Mouse (Mus musculus): ENCODE results near the gene Prkab2. TPM values are rescaled to one million over a fixed set of nuclear protein-coding genes. Genes with fewer than 3 reads are reported as not detected.

Gene Prkab2
- polyA plus RNA-seq, 1 experiment = 26.6 TPM

GRCm38 (mm10) chr3:97633456-97633855 is 24.5 kb upstream of the Prkab2 start:
- no peaks in the 10 kb centered on the region for H3K27me3 ChIP-seq (ENCODE audit: control insufficient read depth, insufficient read depth, low read length)
- no peak for DNase-seq
- H3K4me3 ChIP-seq (replicated peaks; ENCODE audit: insufficient read depth, low read depth, low read length) = no peak overlapping the region
- TF ChIP-seq POLR2A (IDR thresholded peaks at IDR 0.05; ENCODE audit: borderline replicate concordance, insufficient read depth, low read length) = no peak
- TF ChIP-seq CTCF (IDR thresholded peaks at IDR 0.05; ENCODE audit: borderline replicate concordance, insufficient read depth, low read depth, low read length) = no peak
- H3K27ac ChIP-seq (ENCODE audit: insufficient read depth, low read length) = no peak overlapping the region
- H3K4me1 ChIP-seq (ENCODE audit: control insufficient read depth, insufficient read depth, low read length) = no peaks in the 10 kb centered on the region
- WGBS = 84% methylated on average over 4 of the region's 4 CpGs

- H3K27ac ChIP-seq (ENCODE audit: insufficient read depth, low read length) = no peak overlapping the region
- no peak for DNase-seq
- no peaks in the 10 kb centered on the region for H3K27me3 ChIP-seq (ENCODE audit: control insufficient read depth, insufficient read depth, low read length)
- TF ChIP-seq POLR2A (IDR thresholded peaks at IDR 0.05; ENCODE audit: borderline replicate concordance, insufficient read depth, low read length) = no peak
- TF ChIP-seq CTCF (IDR thresholded peaks at IDR 0.05; ENCODE audit: borderline replicate concordance, insufficient read depth, low read depth, low read length) = no peak
- 43% methylated on average over 3 of the region's 3 CpGs for WGBS
- no peaks in the 10 kb centered on the region for H3K4me1 ChIP-seq (ENCODE audit: control insufficient read depth, insufficient read depth, low read length)
- H3K4me3 ChIP-seq (replicated peaks; ENCODE audit: insufficient read depth, low read depth, low read length) = no peak overlapping the region
Observed at GRCm38 (mm10) chr3:97634288-97634761, 23.7 kb upstream of the Prkab2 start.

GRCm38 (mm10) chr3:97641396-97641795 is 16.6 kb upstream of the Prkab2 start:
- Histone ChIP-seq H3K27ac (ENCODE audit: insufficient read depth, low read length) (no peak overlapping the region), H3K4me1 (ENCODE audit: control insufficient read depth, insufficient read depth, low read length) (no peaks in the 10 kb centered on the region), H3K4me3 (replicated peaks; ENCODE audit: insufficient read depth, low read depth, low read length) (no peak overlapping the region), H3K27me3 (ENCODE audit: control insufficient read depth, insufficient read depth, low read length) (no peaks in the 10 kb centered on the region)
- DNase-seq = no peak
- TF ChIP-seq CTCF (IDR thresholded peaks at IDR 0.05; ENCODE audit: borderline replicate concordance, insufficient read depth, low read depth, low read length) (no peak), POLR2A (IDR thresholded peaks at IDR 0.05; ENCODE audit: borderline replicate concordance, insufficient read depth, low read length) (no peak)
- WGBS = 83% methylated on average over 4 of the region's 4 CpGs

GRCm38 (mm10) chr3:97642001-97642400 is 16.0 kb upstream of the Prkab2 start:
- WGBS = 89% methylated on average over 9 of the region's 9 CpGs
- DNase-seq = no peak
- H3K27ac ChIP-seq (ENCODE audit: insufficient read depth, low read length) = no peak overlapping the region
- H3K4me3 ChIP-seq (replicated peaks; ENCODE audit: insufficient read depth, low read depth, low read length) = no peak overlapping the region
- no peaks in the 10 kb centered on the region for H3K4me1 ChIP-seq (ENCODE audit: control insufficient read depth, insufficient read depth, low read length)
- no peaks in the 10 kb centered on the region for H3K27me3 ChIP-seq (ENCODE audit: control insufficient read depth, insufficient read depth, low read length)
- no peak for TF ChIP-seq CTCF (IDR thresholded peaks at IDR 0.05; ENCODE audit: borderline replicate concordance, insufficient read depth, low read depth, low read length)
- no peak for TF ChIP-seq POLR2A (IDR thresholded peaks at IDR 0.05; ENCODE audit: borderline replicate concordance, insufficient read depth, low read length)

GRCm38 (mm10) chr3:97648518-97648917 is 9.5 kb upstream of the Prkab2 start:
- Histone ChIP-seq H3K27ac (ENCODE audit: insufficient read depth, low read length) (no peak overlapping the region), H3K4me3 (replicated peaks; ENCODE audit: insufficient read depth, low read depth, low read length) (no peak overlapping the region), H3K27me3 (ENCODE audit: control insufficient read depth, insufficient read depth, low read length) (no peaks in the 10 kb centered on the region), H3K4me1 (ENCODE audit: control insufficient read depth, insufficient read depth, low read length) (no peaks in the 10 kb centered on the region)
- no peak for TF ChIP-seq POLR2A (IDR thresholded peaks at IDR 0.05; ENCODE audit: borderline replicate concordance, insufficient read depth, low read length)
- TF ChIP-seq CTCF (IDR thresholded peaks at IDR 0.05; ENCODE audit: borderline replicate concordance, insufficient read depth, low read depth, low read length) = no peak
- DNase-seq = no peak
- 28% methylated on average over 1 of the region's 1 CpGs for WGBS

GRCm38 (mm10) chr3:97649022-97649421 is 9.0 kb upstream of the Prkab2 start:
- WGBS = 77% methylated on average over 3 of the region's 3 CpGs
- Histone ChIP-seq H3K4me3 (replicated peaks; ENCODE audit: insufficient read depth, low read depth, low read length) (no peak overlapping the region), H3K4me1 (ENCODE audit: control insufficient read depth, insufficient read depth, low read length) (no peaks in the 10 kb centered on the region), H3K27ac (ENCODE audit: insufficient read depth, low read length) (no peak overlapping the region), H3K27me3 (ENCODE audit: control insufficient read depth, insufficient read depth, low read length) (no peaks in the 10 kb centered on the region)
- TF ChIP-seq POLR2A (IDR thresholded peaks at IDR 0.05; ENCODE audit: borderline replicate concordance, insufficient read depth, low read length) (no peak), CTCF (IDR thresholded peaks at IDR 0.05; ENCODE audit: borderline replicate concordance, insufficient read depth, low read depth, low read length) (no peak)
- no peak for DNase-seq

GRCm38 (mm10) chr3:97649469-97649868 is 8.5 kb upstream of the Prkab2 start:
- no peak for DNase-seq
- no peaks in the 10 kb centered on the region for H3K27me3 ChIP-seq (ENCODE audit: control insufficient read depth, insufficient read depth, low read length)
- H3K27ac ChIP-seq (ENCODE audit: insufficient read depth, low read length) = no peak overlapping the region
- TF ChIP-seq CTCF (IDR thresholded peaks at IDR 0.05; ENCODE audit: borderline replicate concordance, insufficient read depth, low read depth, low read length) (no peak), POLR2A (IDR thresholded peaks at IDR 0.05; ENCODE audit: borderline replicate concordance, insufficient read depth, low read length) (no peak)
- H3K4me3 ChIP-seq (replicated peaks; ENCODE audit: insufficient read depth, low read depth, low read length) = no peak overlapping the region
- no peaks in the 10 kb centered on the region for H3K4me1 ChIP-seq (ENCODE audit: control insufficient read depth, insufficient read depth, low read length)
- WGBS = 75% methylated on average over 6 of the region's 6 CpGs

- no peak for TF ChIP-seq CTCF (IDR thresholded peaks at IDR 0.05; ENCODE audit: borderline replicate concordance, insufficient read depth, low read depth, low read length)
- TF ChIP-seq POLR2A (IDR thresholded peaks at IDR 0.05; ENCODE audit: borderline replicate concordance, insufficient read depth, low read length) = no peak
- Histone ChIP-seq H3K4me1 (ENCODE audit: control insufficient read depth, insufficient read depth, low read length) (no peaks in the 10 kb centered on the region), H3K4me3 (replicated peaks; ENCODE audit: insufficient read depth, low read depth, low read length) (no peak overlapping the region), H3K27ac (ENCODE audit: insufficient read depth, low read length) (no peak overlapping the region), H3K27me3 (ENCODE audit: control insufficient read depth, insufficient read depth, low read length) (no peaks in the 10 kb centered on the region)
- no peak for DNase-seq
- 83% methylated on average over 10 of the region's 10 CpGs for WGBS
Observed at GRCm38 (mm10) chr3:97651604-97652003, 6.4 kb upstream of the Prkab2 start.
